Mouse (Mus musculus) c-Kit-positive CD71-positive TER-119-negative erythroid progenitor cells, embryonic 14.5 days (primary cell): Measurements from ENCODE around the gene Capn9.

ENCODE experiments used
- DNase-seq: peaks from one replicate; pipeline ENCODE4 v3.0.0-alpha.2; 2013; ENCODE audit warnings: low read depth

Capn9 gene

DNA sequence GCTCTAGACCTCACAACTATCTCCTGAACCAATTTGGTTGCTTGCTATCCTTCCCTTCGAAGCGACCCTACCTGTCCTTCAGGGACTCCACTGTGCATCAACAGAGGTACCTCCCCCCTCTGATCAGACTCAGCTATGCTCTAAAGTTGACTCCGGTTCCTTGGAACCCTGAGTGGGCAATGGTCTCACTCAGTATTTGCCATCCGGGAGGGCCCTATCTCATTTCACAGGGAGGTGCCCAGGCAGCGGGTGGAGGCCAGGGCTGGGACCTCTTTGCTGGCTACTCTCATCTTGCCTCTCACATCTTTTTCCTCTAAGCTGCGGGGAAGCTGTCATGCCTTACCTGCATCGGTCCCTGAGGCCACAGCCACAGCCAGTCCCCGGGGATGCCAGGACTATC is at the start of gene Capn9:
Capn9 (plus strand) TSS at position 301 of the 400 bp plus-strand sequence.
- DNase-seq: no peak

DNA sequence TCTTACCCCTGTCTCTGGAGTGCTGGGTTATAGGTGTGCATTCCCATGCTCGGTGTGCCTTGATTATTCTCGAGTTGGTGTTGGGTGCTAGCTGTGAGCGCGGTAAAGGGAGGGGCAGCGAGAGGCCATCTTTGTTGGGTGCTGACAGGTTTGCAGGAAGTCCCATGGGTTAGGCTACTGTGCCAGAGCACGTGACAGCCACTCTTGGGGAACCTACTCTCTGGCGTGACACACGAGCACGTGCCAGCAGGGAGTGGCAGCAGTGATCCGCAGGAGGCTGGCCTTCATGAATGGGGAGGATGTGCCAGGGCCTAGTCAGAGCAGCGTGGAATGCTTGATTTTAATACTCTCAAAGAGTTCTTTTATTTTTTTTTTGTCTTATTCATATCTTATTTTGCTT is 49.6 kb upstream of the Capn9 start:
- no peak for DNase-seq

DNA sequence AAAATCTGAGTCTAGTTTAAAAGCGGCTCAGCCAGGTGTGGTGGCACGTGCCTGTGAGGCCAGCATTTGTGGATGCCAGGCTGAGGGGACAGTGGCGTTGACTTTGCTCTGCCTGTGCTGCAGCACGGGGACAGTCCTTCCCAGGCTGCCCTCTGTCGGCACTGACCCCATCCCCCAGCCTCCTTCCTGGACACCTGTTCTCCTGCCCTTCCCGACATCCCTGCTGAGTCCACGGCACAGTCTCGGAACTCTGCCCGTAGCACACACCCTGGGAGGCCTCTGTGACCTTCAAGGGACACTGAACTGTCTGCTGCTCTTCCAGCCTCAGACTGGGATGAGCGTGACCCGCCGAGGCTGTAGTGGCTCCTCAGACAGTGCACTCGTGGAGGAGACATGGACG is 45.8 kb upstream of the Capn9 start:
- no peak for DNase-seq

- no peak for DNase-seq
Measured at GRCm38 (mm10) chr8:124530556-124530955, 45.4 kb upstream of the Capn9 start.

DNA sequence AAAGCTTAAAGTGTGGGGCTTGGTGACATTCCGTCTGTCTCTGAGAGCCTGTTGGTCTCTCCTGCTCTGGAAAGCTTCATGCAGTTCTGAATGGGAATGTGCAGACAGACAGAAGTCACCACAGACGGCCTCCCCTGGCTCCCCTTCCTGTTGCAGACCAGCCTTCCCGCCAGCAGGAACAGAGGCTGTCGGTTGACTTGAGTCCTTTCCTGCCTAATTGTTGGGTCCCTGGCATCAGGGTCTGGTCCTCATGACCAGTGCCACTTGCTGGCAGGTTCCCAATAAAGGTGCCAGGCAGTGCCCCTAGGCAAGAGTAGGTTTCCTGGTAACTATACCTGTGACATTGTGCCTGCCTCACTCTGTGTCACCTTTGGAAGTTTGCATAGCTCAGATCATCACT is 44.9 kb upstream of the Capn9 start:
- DNase-seq: no peak

DNA sequence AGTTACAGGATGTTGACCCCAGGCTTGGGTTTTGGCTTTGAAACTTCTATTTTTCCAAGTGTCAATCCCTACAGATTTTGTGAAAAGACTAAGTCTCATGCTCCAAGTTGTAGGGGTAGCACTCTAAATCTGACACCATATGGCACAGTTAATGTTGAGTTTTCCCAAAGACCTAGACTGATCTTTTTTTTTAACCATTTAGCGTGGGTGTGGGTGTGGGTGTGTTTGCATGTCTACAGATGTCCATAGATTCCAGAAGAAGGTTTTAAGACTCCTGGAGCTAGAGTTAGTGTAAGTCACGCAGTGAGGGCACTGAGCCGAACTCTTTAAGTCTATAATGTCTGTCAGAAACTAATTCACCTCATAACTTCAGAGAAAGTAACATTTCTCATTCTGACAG is 43.3 kb upstream of the Capn9 start:
- no peak for DNase-seq

DNA sequence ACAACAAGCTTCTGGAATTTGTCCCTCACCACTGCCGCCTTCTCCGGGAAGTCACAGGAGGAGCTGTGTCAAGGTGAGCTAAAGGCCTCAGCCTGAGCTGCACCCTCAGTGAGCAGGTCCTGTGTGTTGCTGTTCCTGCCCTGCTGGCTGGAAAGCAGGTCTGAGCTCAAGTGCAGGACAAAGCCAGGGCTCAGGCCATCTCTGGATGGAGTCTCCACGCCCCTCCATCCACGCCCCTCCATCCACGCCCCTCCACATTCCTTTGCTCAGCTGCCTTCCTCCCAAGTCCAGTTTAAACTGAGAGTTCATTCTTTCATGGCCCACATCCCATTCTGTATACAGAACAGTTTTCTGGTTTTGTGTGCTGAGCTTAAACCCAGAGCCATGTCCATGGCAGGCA is 40.5 kb upstream of the Capn9 start:
- no peak for DNase-seq

DNA sequence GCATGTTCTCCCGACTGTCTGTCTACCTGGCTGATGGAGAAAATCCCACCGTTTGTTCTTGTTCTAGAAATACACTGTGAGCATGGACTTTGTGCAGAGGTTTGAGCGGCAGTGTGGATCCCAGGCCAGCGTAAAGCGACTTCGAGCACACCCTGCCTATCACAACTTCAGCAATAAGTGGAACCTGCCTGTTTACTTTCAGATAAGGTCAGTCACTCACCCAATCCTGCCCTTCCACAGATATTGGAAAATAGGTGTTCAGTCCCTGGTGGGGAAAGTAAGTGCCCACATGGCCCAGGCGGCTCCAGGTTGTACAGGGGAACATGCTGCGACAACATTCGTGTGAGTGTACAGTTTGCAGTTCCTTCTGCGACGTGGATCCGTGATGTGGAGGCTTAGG is 35.0 kb upstream of the Capn9 start:
- DNase-seq: no peak

- no peak for DNase-seq
Measured at GRCm38 (mm10) chr8:124542001-124542400, 33.9 kb upstream of the Capn9 start.

DNA sequence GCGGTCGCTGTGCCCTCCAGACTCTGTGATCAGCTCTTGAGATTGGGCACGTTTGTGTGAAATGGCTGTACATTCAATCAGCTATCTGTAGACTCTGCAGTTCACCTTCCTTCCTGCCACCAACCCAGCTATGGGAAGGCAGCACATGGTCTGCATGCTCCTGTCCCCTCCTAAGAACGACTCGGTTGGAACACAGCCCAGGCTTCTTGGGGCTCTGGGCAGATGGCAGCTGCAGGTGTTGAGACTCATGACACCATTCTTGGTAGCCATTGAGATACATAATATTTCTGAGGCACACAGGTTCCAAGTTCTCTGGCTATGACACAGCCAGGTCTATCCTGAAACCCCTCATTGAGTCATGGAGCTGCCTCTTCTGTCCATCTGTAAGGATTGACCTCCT is 32.6 kb upstream of the Capn9 start:
- DNase-seq: no peak

DNA sequence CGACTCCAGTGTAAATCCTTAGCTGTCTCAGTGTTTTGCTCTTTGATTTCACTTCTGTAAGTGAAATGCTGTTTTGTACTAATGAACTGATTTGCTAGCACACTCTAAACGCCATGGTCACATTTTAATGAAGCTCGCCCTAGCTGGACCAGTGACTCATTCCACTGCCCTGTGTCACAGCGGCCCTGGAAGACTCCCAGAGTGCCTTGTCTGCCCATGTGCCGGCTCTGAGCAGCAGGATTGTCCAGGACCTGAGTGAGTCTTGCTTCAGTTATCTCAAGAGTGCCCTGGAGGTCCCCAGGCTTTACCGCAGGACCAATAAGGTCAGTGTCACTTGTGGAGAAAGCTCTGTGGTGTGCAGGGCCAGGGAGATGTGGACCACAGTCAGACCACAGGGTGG is 29.5 kb upstream of the Capn9 start:
- DNase-seq: no peak

- no peak for DNase-seq
Measured at GRCm38 (mm10) chr8:124546815-124547214, 29.1 kb upstream of the Capn9 start.

GRCm38 (mm10) chr8:124547269-124547668 is 28.6 kb upstream of the Capn9 start:
- no peak for DNase-seq

DNA sequence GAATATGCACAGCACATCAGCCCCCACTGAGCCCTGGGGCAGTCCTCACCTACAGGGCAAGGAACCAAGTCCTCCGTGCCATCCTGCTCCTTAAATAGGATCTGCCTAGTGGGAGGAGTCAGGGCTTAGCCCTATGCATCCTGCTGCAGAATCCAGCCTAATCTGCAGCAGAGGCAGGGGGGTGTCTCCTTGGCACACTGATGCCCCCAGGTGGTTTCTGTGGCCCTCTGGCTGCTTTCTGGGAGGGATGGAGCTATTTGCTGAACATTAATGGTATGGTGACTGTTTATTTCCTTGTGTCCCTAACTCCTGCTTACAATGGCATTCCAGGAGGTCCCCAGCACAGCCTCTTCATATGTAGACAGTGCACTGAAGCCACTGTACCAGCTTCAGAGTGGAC is 27.7 kb upstream of the Capn9 start:
- DNase-seq: no peak

DNA sequence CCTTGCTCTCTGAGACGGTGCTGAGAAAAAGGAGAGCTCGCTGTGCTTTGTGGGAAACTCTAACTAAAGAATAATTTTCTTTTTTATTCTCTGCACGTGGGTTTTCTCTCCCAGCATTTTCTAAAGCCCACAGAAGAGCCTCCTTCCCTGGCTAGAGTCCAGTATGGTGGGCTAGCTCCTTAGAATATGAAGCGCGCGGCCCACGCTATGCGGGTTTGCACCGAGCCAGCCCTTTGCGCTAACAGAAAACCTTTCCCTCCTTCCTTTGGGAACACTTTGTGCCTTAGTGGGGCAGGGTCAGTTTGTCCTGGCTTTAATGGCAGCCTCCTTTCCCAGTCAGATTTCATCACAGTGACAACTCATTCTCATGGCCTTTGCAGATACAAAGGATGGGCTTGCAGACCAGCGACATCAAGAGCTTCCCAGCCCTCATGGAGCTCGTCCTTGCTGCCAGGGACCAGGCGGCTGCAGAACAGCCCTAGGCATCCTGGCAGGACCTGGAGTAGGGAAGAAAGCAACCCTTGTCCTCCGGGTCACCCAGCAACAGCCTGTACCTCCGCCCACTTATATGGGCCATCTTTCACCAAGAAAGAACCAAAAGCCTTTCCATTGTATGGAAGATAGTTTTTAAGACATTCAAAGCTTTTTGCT is 24.8 kb upstream of the Capn9 start:
- DNase-seq: no peak

- no peak for DNase-seq
Measured at GRCm38 (mm10) chr8:124555113-124555750, 20.7 kb upstream of the Capn9 start.

GRCm38 (mm10) chr8:124556164-124556563 is 19.7 kb upstream of the Capn9 start:
- DNase-seq: no peak

DNA sequence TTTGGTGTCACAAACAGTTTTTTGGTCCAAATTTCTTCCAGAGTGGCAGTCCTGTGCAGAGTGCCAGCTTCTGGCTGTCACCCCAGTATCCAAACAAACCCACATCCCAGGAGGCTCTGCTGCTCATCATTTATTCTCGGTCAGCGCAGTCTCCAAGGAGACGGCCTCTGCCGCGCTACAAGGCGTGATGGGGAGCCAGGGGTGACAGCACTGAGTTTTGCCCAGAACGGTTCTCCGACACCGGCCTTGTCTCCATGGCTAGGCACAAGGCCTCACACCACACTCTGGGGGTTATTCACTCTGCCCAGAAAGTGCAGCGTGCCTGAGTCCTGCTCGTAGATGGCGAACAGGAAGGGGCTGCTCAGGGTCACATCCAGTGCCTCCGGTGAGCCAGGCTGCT is 19.3 kb upstream of the Capn9 start:
- DNase-seq: no peak

DNA sequence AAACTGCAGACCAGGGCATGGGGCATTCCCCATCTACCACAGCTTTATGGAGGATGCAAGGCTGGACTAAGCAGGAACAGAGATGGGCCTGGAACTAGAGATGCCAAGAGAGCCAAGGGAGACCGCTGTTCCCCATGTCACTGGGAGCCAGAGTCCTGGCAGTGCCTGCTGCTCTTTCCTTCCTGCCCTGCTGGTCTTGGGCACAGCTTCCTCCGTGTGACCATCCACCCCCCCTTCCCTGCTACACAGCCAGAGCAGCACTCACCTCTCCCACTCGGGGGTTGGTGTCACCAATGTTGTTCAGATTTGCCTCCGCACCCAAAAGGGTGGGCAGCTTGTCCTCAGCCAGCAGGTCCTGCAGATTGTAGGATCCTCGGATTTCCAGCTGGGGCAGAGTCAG is 18.4 kb upstream of the Capn9 start:
- no peak for DNase-seq

- DNase-seq: no peak
Measured at GRCm38 (mm10) chr8:124567126-124567525, 8.8 kb upstream of the Capn9 start.

- no peak for DNase-seq
Measured at GRCm38 (mm10) chr8:124567584-124567983, 8.3 kb upstream of the Capn9 start.

DNA sequence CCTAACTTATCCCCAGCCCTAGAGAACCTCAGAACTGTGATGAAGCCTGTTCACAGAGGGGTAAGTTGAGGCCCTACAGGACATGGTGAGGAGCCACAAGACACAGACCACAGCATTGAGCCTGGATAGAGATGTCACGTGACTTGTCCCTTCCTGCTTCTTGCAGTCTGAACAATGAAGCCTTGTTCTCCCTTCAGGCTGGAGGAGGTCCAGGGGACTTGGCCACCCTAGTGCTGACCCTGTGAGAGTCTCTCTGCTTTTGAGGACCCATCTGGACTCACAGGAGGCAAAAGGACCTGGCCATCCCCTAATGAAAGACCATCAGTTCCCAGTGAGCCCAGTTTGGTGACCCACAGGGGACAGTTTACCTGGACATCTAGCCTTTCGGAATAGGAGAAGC is 6.8 kb upstream of the Capn9 start:
- no peak for DNase-seq

DNA sequence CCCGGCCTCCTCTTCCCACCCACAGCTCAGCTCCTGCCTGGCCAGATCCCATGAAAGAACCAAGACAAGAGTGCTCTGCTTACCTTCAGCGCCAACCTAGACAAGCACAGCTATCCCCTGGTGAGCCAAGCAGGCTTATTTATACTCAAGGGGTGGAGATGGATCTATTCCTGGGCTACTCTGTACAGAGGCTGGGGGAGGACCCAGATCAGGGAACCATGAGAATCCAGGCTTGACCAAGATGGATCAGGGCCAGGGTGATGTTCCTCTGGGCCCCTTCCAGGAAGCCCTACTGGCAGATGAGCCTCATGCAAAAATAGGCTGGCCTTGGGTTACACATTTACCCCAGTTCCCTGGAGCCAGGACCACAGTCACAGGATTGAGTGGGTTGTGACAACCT is 6.3 kb upstream of the Capn9 start, which contains the start of gene Agt:
Agt (minus strand) TSS at position 114 of the 400 bp plus-strand sequence.
- DNase-seq: no peak
